Mouse (Mus musculus): Measurements from ENCODE around the gene Wfdc17. TPM values are rescaled to one million over a fixed set of nuclear protein-coding genes. Genes with fewer than 3 reads are reported as not detected.

The Wfdc17 gene
- total and polyA plus RNA-seq, 2 experiments from 2014 or later: 1.1 TPM; not detected in 1

- H3K9ac ChIP-seq (replicated peaks; ENCODE audit: low read length): no peak overlapping the region
- no peaks in the 10 kb centered on the region for H3K27me3 ChIP-seq (ENCODE audit: insufficient read depth, low read length)
- TF ChIP-seq CTCF (IDR thresholded peaks at IDR 0.05; ENCODE audit: low read depth): no peak
- no peak overlapping the region for H3K4me2 ChIP-seq (ENCODE audit: low read depth, low read length)
- no peak overlapping the region for H3K4me3 ChIP-seq (ENCODE audit: low read length)
- H3K4me1 ChIP-seq (ENCODE audit: insufficient read depth, low read length): no peaks in the 10 kb centered on the region
- H3K9me3 ChIP-seq (ENCODE audit: low read length): no peaks in the 10 kb centered on the region
- DNase-seq (ENCODE audit: low spot score) (no peak), ATAC-seq (no peak)
- 86% methylated on average over 1 of the region's 1 CpGs for WGBS
- no peaks in the 10 kb centered on the region for H3K36me3 ChIP-seq (ENCODE audit: insufficient read depth, low read length)
- H3K27ac ChIP-seq: no peak overlapping the region
Observed at GRCm38 (mm10) chr11:83675665-83676064, 28.1 kb upstream of the Wfdc17 start.

DNA sequence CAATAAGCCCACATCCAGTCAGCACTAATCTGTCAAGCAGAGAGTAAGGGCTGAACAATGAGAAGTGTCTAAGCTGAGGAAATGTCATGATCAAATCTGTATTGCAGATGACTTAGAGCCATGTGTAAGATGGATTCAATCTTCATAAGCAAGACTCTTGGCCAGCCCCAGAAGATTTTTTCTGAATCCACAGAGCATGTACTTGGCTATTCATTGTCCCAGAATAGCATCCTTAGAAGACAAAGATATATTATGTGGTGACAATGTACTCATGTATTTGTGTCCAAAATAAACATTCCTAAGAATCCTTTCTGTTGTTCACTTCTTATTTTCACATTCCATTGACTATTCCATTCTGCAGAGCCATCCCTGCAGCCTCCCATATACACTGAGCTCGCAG lies 13.9 kb upstream of the Wfdc17 start:
- H3K36me3 ChIP-seq (ENCODE audit: insufficient read depth, low read length): no peaks in the 10 kb centered on the region
- no peak for TF ChIP-seq CTCF (IDR thresholded peaks at IDR 0.05; ENCODE audit: low read depth)
- ATAC-seq: no peak
- no peak overlapping the region for H3K9ac ChIP-seq (replicated peaks; ENCODE audit: low read length)
- DNase-seq (ENCODE audit: low spot score): no peak
- no peak overlapping the region for H3K27ac ChIP-seq
- no peak overlapping the region for H3K4me2 ChIP-seq (ENCODE audit: low read depth, low read length)
- H3K9me3 ChIP-seq (ENCODE audit: low read length): no peaks in the 10 kb centered on the region
- H3K27me3 ChIP-seq (ENCODE audit: insufficient read depth, low read length): no peaks in the 10 kb centered on the region
- 80% methylated on average over 1 of the region's 1 CpGs for WGBS
- no peak overlapping the region for H3K4me3 ChIP-seq (ENCODE audit: low read length)
- H3K4me1 ChIP-seq (ENCODE audit: insufficient read depth, low read length): no peaks in the 10 kb centered on the region

GRCm38 (mm10) chr11:83692008-83692407 lies 11.8 kb upstream of the Wfdc17 start:
- no peaks in the 10 kb centered on the region for H3K36me3 ChIP-seq (ENCODE audit: insufficient read depth, low read length)
- H3K9ac ChIP-seq (replicated peaks; ENCODE audit: low read length): no peak overlapping the region
- WGBS: 69% methylated on average over 1 of the region's 1 CpGs
- no peak overlapping the region for H3K4me2 ChIP-seq (ENCODE audit: low read depth, low read length)
- TF ChIP-seq CTCF (IDR thresholded peaks at IDR 0.05; ENCODE audit: low read depth): no peak
- no peak for DNase-seq (ENCODE audit: low spot score)
- H3K4me1 ChIP-seq (ENCODE audit: insufficient read depth, low read length): no peaks in the 10 kb centered on the region
- H3K27me3 ChIP-seq (ENCODE audit: insufficient read depth, low read length): no peaks in the 10 kb centered on the region
- no peak overlapping the region for H3K27ac ChIP-seq
- no peak overlapping the region for H3K4me3 ChIP-seq (ENCODE audit: low read length)
- no peaks in the 10 kb centered on the region for H3K9me3 ChIP-seq (ENCODE audit: low read length)
- no peak for ATAC-seq

DNA sequence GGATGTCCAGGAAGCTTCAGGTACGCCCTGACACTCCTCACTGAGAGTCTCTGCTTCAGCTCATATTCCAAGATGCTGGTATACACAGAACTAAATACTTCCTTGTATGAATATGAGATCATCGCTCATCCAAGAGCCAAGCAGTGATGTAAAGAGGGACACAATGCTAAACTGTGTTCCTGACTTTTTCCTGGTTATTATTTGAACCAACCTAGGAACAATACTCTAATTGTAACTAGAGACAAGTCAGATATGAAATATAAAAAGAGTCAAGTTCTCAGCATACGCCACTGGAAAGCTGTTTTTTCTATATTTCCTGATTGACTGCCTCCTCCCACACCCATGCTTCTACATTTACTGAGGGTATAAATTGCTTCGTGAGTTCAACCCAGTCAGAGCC lies 4.9 kb downstream of the Wfdc17 start, which contains the start of gene Wfdc18:
Gene Wfdc18, plus strand, starts transcription at position 301 of the 400 bp plus-strand sequence.
- H3K27ac ChIP-seq: no peak within 1 kb of the TSS
- WGBS: 71% methylated on average over 4 of the region's 4 CpGs
- ATAC-seq (no peak), DNase-seq (ENCODE audit: low spot score) (no peak)
- H3K36me3 ChIP-seq (ENCODE audit: insufficient read depth, low read length): no peaks in the 10 kb centered on the region
- no peak within 1 kb of the TSS for H3K9ac ChIP-seq (replicated peaks; ENCODE audit: low read length)
- no peak within 1 kb of the TSS for H3K4me3 ChIP-seq (ENCODE audit: low read length)
- no peak for TF ChIP-seq CTCF (IDR thresholded peaks at IDR 0.05; ENCODE audit: low read depth)
- H3K27me3 ChIP-seq (ENCODE audit: insufficient read depth, low read length): no peaks in the 10 kb centered on the region
- H3K4me2 ChIP-seq (ENCODE audit: low read depth, low read length): no peak within 1 kb of the TSS
- H3K9me3 ChIP-seq (ENCODE audit: low read length): no peaks in the 10 kb centered on the region
- no peaks in the 10 kb centered on the region for H3K4me1 ChIP-seq (ENCODE audit: insufficient read depth, low read length)

DNA sequence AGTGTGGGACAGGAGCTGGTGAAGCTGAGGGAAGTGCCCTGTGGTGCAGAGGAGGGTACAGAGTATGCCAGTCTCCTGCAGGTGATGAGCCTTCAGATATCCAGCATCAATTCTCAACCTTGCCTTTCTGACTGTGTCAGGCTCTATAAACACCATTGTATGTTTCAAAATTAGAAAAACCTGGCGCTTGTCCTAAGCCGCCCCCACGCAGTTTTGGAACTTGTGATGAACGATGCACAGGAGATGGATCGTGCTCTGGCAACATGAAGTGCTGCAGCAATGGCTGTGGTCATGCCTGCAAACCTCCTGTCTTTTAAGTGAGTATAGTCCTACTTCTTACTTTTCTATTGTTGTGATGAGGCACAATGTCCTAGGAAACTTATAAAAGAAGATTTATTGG lies 5.9 kb downstream of the Wfdc17 start:
- H3K9ac ChIP-seq (replicated peaks; ENCODE audit: low read length): no peak overlapping the region
- TF ChIP-seq CTCF (IDR thresholded peaks at IDR 0.05; ENCODE audit: low read depth): no peak
- no peaks in the 10 kb centered on the region for H3K9me3 ChIP-seq (ENCODE audit: low read length)
- H3K27ac ChIP-seq: no peak overlapping the region
- 87% methylated on average over 5 of the region's 5 CpGs for WGBS
- DNase-seq (ENCODE audit: low spot score) (no peak), ATAC-seq (no peak)
- H3K4me3 ChIP-seq (ENCODE audit: low read length): no peak overlapping the region
- H3K27me3 ChIP-seq (ENCODE audit: insufficient read depth, low read length): no peaks in the 10 kb centered on the region
- H3K4me2 ChIP-seq (ENCODE audit: low read depth, low read length): no peak overlapping the region
- no peaks in the 10 kb centered on the region for H3K36me3 ChIP-seq (ENCODE audit: insufficient read depth, low read length)
- no peaks in the 10 kb centered on the region for H3K4me1 ChIP-seq (ENCODE audit: insufficient read depth, low read length)

DNA sequence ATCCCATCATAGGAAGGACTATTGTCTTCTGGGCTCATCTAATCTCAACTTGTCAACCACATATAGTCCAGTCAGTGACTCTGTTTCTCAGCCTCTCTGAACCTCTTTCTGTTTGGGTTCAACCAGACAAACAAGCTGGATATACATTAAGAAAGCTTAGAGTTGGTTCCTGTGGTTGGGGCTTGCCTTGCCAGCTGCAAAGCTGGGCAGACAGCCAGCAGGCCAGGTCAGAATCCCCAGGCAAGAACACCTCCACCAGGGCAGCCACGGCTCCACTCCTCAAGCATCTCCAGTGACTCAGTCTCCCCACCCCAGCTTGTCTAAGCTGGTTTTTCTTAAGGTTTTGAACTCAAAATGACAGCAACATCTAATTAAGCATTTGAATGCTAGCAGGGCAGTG lies 8.9 kb downstream of the Wfdc17 start:
- Histone ChIP-seq H3K4me1 (ENCODE audit: insufficient read depth, low read length) (no peaks in the 10 kb centered on the region), H3K27ac (no peak overlapping the region), H3K9ac (replicated peaks; ENCODE audit: low read length) (no peak overlapping the region), H3K27me3 (ENCODE audit: insufficient read depth, low read length) (no peaks in the 10 kb centered on the region), H3K4me3 (ENCODE audit: low read length) (no peak overlapping the region), H3K9me3 (ENCODE audit: low read length) (no peaks in the 10 kb centered on the region), H3K4me2 (ENCODE audit: low read depth, low read length) (no peak overlapping the region), H3K36me3 (ENCODE audit: insufficient read depth, low read length) (no peaks in the 10 kb centered on the region)
- WGBS: 70% methylated on average over 1 of the region's 1 CpGs
- ATAC-seq: no peak
- TF ChIP-seq CTCF (IDR thresholded peaks at IDR 0.05; ENCODE audit: low read depth): no peak
- DNase-seq (ENCODE audit: low spot score): no peak

GRCm38 (mm10) chr11:83713925-83714324 lies 10.1 kb downstream of the Wfdc17 start:
- ATAC-seq: no peak
- Histone ChIP-seq H3K9ac (replicated peaks; ENCODE audit: low read length) (no peak overlapping the region), H3K27ac (no peak overlapping the region), H3K36me3 (ENCODE audit: insufficient read depth, low read length) (no peaks in the 10 kb centered on the region), H3K4me2 (ENCODE audit: low read depth, low read length) (no peak overlapping the region), H3K9me3 (ENCODE audit: low read length) (no peaks in the 10 kb centered on the region), H3K27me3 (ENCODE audit: insufficient read depth, low read length) (no peaks in the 10 kb centered on the region), H3K4me3 (ENCODE audit: low read length) (no peak overlapping the region), H3K4me1 (ENCODE audit: insufficient read depth, low read length) (no peaks in the 10 kb centered on the region)
- WGBS: 79% methylated on average over 2 of the region's 2 CpGs
- TF ChIP-seq CTCF (IDR thresholded peaks at IDR 0.05; ENCODE audit: low read depth): no peak
- DNase-seq (ENCODE audit: low spot score): no peak
